Mouse (Mus musculus): Measurements from ENCODE around the gene Fam76a.

Fam76a gene

GRCm38 (mm10) chr4:132922558-132923008 is at the start of gene Fam76a:
Gene Fam76a, minus strand, starts transcription at chr4:132922558.
- DNase-seq (ENCODE audit: low read depth): peak; percentile 99

GRCm38 (mm10) chr4:132972101-132972500 is 49.7 kb upstream of the Fam76a start:
- DNase-seq (ENCODE audit: low read depth): no peak

GRCm38 (mm10) chr4:132971601-132972000 is 49.2 kb upstream of the Fam76a start:
- DNase-seq (ENCODE audit: low read depth): peak; percentile 57

- no peak for DNase-seq (ENCODE audit: low read depth)
Measured at GRCm38 (mm10) chr4:132968105-132968938, 46.0 kb upstream of the Fam76a start.

- DNase-seq (ENCODE audit: low read depth): no peak
Measured at GRCm38 (mm10) chr4:132964473-132964872, 42.1 kb upstream of the Fam76a start.

GRCm38 (mm10) chr4:132964064-132964463 is 41.7 kb upstream of the Fam76a start:
- no peak for DNase-seq (ENCODE audit: low read depth)

- DNase-seq (ENCODE audit: low read depth): no peak
Measured at GRCm38 (mm10) chr4:132963436-132963835, 41.1 kb upstream of the Fam76a start.

GRCm38 (mm10) chr4:132962628-132963027 is 40.3 kb upstream of the Fam76a start:
- DNase-seq (ENCODE audit: low read depth): no peak

GRCm38 (mm10) chr4:132961866-132962265 is 39.5 kb upstream of the Fam76a start:
- DNase-seq (ENCODE audit: low read depth): no peak

- no peak for DNase-seq (ENCODE audit: low read depth)
Measured at GRCm38 (mm10) chr4:132960864-132961639, 38.7 kb upstream of the Fam76a start.

- no peak for DNase-seq (ENCODE audit: low read depth)
Measured at GRCm38 (mm10) chr4:132960313-132960712, 38.0 kb upstream of the Fam76a start.

- DNase-seq (ENCODE audit: low read depth): no peak
Measured at GRCm38 (mm10) chr4:132959679-132960045, 37.3 kb upstream of the Fam76a start.

GRCm38 (mm10) chr4:132958741-132959678 is 36.7 kb upstream of the Fam76a start:
- no peak for DNase-seq (ENCODE audit: low read depth)

GRCm38 (mm10) chr4:132955395-132955791 is 33.0 kb upstream of the Fam76a start:
- no peak for DNase-seq (ENCODE audit: low read depth)

- no peak for DNase-seq (ENCODE audit: low read depth)
Measured at GRCm38 (mm10) chr4:132954530-132955394, 32.4 kb upstream of the Fam76a start.

- DNase-seq (ENCODE audit: low read depth): no peak
Measured at GRCm38 (mm10) chr4:132950999-132951398, 28.6 kb upstream of the Fam76a start.

GRCm38 (mm10) chr4:132949882-132950532 is 27.6 kb upstream of the Fam76a start:
- DNase-seq (ENCODE audit: low read depth): no peak

GRCm38 (mm10) chr4:132946047-132947001 is 24.0 kb upstream of the Fam76a start:
- DNase-seq (ENCODE audit: low read depth): peak; percentile 79

Data from NIH3T3 (cell line).